Mouse (Mus musculus) heart, embryonic 12.5 days (tissue): ENCODE data around the gene Col23a1. TPM values are rescaled to one million over a fixed set of nuclear protein-coding genes. Genes with fewer than 3 reads are reported as not detected.
"Not testable (repeated sequence)": the region's sequence is repeated elsewhere in the genome, so short reads cannot be mapped to it uniquely, and the experiment has no call there.

ENCODE experiments used
- ATAC-seq: fragments of 200-750 bp; cut with Nextera tagmentation; 2 replicates; pipeline ENCODE4 v1.8.0; 2017; ENCODE audit warnings: moderate TSS enrichment, moderate library complexity; ENCODE audit not compliant: insufficient number of reproducible peaks, low FRiP score
- H3K27ac ChIP-seq: fragments of 300-500 bp; sonication (generic); 2 replicates; pipeline ENCODE4 v1.5.1; 2016; ENCODE audit warnings: mild to moderate bottlenecking, moderate library complexity; ENCODE audit not compliant: poor library complexity, severe bottlenecking
- H3K27me3 ChIP-seq: fragments of 300-500 bp; sonication (generic); replicated peaks from 2 replicates; pipeline ENCODE4 v1.6.1; 2016; ENCODE audit warnings: mild to moderate bottlenecking, moderate library complexity
- H3K36me3 ChIP-seq: fragments of 300-500 bp; sonication (generic); 2 replicates; pipeline ENCODE4 v1.6.1; 2016; ENCODE audit warnings: mild to moderate bottlenecking, moderate library complexity
- H3K4me1 ChIP-seq: fragments of 300-500 bp; sonication (generic); replicated peaks from 2 replicates; pipeline ENCODE4 v1.6.1; 2016; ENCODE audit warnings: mild to moderate bottlenecking
- H3K4me2 ChIP-seq: fragments of 300-500 bp; sonication (generic); 2 replicates; pipeline ENCODE4 v1.6.1; 2016; ENCODE audit warnings: mild to moderate bottlenecking, moderate library complexity
- H3K4me3 ChIP-seq: fragments of 300-500 bp; sonication (generic); 2 replicates; pipeline ENCODE4 v1.5.1; 2016; ENCODE audit warnings: mild to moderate bottlenecking
- H3K9ac ChIP-seq: fragments of 300-500 bp; sonication (generic); 2 replicates; pipeline ENCODE4 v1.6.1; 2016; ENCODE audit warnings: mild to moderate bottlenecking, moderate library complexity
- H3K9me3 ChIP-seq: fragments of 300-500 bp; sonication (generic); replicated peaks from 2 replicates; pipeline ENCODE4 v1.6.1; 2016; ENCODE audit warnings: mild to moderate bottlenecking, moderate library complexity
- WGBS: fragments of 180-500 bp; shearing (Covaris S2); methylation state at CpG from one replicate; pipeline ENCODE4 v1.1.7; 2016; 5-methylcytosine and 5-hydroxymethylcytosine counted together
- polyA plus RNA-seq: library from polyadenylated mRNA; unstranded; fragments of >200 nt; fragmentation: Nextera tagmentation; extraction: Ambion mirVana; gene quantifications from 2 replicates; pipeline ENCODE4 v1.2.1, GENCODE M21; 2016

Col23a1 gene
- polyA plus RNA-seq, 1 experiment from 2014 or later = 16.4 TPM

DNA sequence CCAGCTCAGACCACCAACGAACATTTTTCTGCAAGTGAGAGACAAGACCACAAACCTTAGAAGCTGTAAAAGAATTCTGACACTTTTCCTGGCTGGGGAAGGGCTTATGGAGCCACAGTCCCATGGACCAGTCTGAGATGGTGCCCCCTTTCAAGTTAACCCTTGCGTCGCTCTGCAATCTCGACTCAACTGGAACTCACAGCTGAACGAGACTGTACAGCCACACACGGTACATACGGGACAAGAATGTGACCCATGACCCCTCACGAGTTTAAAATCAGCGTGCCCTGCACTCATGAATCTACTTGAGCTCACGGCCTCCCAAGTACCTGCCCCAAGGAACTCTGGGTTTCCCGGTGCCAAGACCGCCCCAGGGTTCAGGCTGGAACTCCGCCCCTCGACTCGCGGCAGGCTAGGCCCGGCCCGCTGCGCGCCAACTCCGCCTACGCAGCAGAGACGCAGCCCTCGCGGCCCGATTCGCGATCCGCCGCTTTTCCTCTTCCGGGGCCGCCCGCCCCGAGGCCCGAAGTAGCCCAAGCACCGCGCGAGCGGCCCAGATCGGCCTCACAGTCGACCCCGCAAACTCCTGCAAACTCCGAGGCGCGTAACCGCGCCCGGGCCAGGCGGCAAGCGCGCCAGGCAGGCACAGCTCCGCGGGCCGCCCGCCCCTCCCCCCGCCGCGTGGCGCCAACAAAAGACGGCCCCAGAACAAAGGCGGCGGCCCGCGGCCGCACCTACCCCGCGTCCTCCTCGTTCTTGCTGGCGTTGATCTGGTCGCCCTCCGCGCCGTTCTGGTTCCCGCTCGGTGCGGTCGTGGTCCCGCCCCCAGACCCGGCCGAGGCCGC is 316.1 kb downstream of the Col23a1 start:
- Histone ChIP-seq H3K4me1 (peaks cover 41% of the 10 kb centered on the region), H3K4me3 (peak overlapping the region; percentile 97), H3K9me3 (no peaks in the 10 kb centered on the region), H3K9ac (peak overlapping the region; percentile 100), H3K27ac (peak overlapping the region; percentile 94), H3K27me3 (no peaks in the 10 kb centered on the region), H3K36me3 (peaks cover 46% of the 10 kb centered on the region), H3K4me2 (peak overlapping the region; percentile 91)
- WGBS = under 1% methylated on average over 81 of the region's 81 CpGs
- ATAC-seq = peak; percentile 85

DNA sequence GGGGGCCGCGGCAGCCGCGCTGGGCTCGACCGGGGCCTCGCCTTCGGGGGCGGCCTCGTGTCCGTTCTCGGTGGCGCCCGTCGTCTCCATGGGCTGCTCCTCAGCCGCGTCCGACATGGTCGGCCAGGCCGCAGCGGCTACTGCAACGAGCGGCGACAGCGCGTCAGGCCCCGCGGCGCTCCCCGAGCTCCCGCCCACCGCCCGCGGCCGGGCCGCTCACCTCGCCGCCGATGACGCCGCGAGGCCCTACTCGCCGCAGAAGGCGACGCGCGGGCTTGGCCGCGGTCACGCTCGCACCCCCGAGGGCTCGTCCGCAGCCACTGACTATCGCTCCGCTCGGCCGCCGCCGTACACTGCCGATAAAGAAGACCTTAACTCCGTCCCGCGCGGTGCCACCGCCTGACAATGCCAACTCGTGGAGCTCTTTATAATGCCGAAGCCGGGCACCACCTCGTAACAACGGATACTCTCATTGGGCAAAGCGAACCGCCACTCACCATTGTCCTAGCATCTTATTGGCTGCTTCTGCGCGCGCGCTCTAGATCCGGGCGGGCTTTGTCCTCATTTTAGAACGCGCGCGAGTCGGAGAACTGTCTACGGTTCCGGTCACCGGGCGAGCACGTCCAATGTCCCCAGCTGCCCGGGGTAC is 316.9 kb downstream of the Col23a1 start, which contains the start of gene Hnrnpab:
Gene Hnrnpab, minus strand, starts transcription at position 401 of the 649 bp plus-strand sequence.
- no peaks in the 10 kb centered on the region for H3K27me3 ChIP-seq
- peaks cover 39% of the 10 kb centered on the region for H3K36me3 ChIP-seq
- under 1% methylated on average over 91 of the region's 91 CpGs for whole genome bisulfite sequencing
- peaks cover 38% of the 10 kb centered on the region for H3K4me1 ChIP-seq
- H3K27ac ChIP-seq = peak within 1 kb of the TSS; percentile 94
- ATAC-seq = peak; percentile 94
- H3K9ac ChIP-seq = peak within 1 kb of the TSS; percentile 100
- peak within 1 kb of the TSS; percentile 97 for H3K4me3 ChIP-seq
- H3K9me3 ChIP-seq = no peaks in the 10 kb centered on the region
- H3K4me2 ChIP-seq = peak within 1 kb of the TSS; percentile 91

DNA sequence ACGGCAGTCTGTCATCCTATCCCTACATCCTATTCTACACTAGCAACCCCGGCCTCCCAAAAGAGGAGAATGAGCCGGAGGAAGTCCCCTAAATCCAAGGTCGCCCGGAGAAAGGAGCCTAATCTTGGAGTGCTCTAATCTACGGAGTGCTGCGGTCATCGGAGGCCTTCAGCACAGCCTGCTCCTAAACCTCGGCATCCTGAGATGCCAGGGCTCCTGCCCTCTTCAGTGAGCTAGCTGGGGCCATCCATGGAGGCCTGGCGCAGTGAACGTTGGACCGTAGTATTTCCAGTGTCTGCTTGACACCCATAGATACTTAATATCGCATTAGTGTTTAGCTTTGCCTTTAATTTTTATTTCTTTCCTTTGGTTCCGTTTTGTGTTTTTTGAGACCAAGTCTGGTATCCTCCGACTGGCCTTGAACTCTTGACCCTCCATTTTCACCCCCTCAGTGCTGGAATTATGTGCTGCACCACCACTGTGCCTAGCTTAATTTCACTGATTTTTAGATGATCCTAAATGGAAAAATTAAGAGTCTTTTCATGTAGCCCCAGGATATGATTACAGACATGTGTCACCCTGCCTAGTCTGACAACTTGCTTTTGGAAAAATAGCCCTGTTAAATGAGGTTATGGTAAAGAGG is 317.5 kb downstream of the Col23a1 start:
- H3K9ac ChIP-seq = peak overlapping the region; percentile 88
- peaks cover 33% of the 10 kb centered on the region for H3K4me1 ChIP-seq
- H3K27ac ChIP-seq = peak overlapping the region; percentile 91
- peak; percentile 29 for ATAC-seq
- H3K9me3 ChIP-seq = no peaks in the 10 kb centered on the region
- peak overlapping the region; percentile 91 for H3K4me2 ChIP-seq
- 10% methylated on average over 15 of the region's 15 CpGs for WGBS
- H3K36me3 ChIP-seq = peaks cover 33% of the 10 kb centered on the region
- H3K4me3 ChIP-seq = peak overlapping the region; percentile 97
- H3K27me3 ChIP-seq = no peaks in the 10 kb centered on the region

DNA sequence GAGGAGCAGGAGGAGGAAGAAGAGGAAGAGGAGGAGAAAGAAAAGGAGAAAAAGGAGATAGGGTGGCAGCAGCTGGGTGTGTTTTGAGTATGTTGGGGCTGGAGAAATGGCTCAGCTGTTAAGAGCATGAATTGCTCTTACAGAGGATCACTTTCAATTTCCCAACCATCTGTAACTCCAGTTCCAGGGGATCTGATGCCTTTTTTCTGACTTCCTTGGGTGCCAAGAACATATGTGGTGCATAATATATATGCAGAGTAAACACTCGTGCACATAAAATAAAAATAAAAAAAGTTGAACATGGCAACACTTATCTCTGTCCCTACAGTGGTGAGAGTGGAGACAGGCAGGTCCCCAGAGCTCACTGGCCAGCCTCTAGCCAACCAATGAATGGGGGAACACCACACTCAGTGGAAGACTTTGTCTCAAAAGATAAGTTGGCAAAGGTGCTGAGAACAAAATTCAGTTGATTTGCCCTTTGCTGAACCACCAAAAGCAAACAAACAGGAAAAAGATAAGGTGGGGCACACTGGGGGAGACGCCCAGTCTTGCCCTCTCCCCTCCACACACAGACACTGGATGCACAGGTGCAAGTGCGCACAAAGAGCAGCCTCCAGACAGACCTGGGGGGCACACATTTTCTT is 319.7 kb downstream of the Col23a1 start:
- no peak overlapping the region for H3K9ac ChIP-seq
- no peak overlapping the region for H3K27ac ChIP-seq
- ATAC-seq = no peak
- WGBS = 68% methylated on average over 3 of the region's 3 CpGs
- H3K27me3 ChIP-seq = no peaks in the 10 kb centered on the region
- peaks cover 17% of the 10 kb centered on the region for H3K4me1 ChIP-seq
- H3K4me3 ChIP-seq = no peak overlapping the region
- peaks cover 11% of the 10 kb centered on the region for H3K36me3 ChIP-seq
- H3K9me3 ChIP-seq = no peaks in the 10 kb centered on the region
- H3K4me2 ChIP-seq = no peak overlapping the region

DNA sequence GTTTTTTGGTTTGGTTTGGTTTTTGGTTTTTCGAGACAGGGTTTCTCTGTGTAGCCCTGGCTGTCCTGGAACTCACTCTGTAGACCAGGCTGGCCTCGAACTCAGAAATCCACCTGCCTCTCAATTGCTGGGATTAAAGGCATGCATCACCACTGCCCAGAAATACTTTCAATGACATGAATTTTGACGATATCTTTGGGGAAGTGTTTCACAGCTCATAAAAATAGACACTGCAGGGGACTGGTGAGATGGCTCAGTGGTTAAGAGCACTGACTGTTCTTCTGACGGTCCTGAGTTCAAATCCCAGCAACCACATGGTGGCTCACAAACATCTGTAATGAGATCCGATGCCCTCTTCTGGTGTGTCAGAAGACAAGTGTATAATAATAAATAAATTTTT is 320.2 kb downstream of the Col23a1 start:
- not testable (repeated sequence) for H3K9ac ChIP-seq, H3K4me3 ChIP-seq, H3K9me3 ChIP-seq, H3K36me3 ChIP-seq, ATAC-seq, H3K27ac ChIP-seq, H3K4me2 ChIP-seq, H3K27me3 ChIP-seq
- H3K4me1 ChIP-seq = peaks cover 15% of the 10 kb centered on the region
- 84% methylated on average over 5 of the region's 5 CpGs for WGBS

DNA sequence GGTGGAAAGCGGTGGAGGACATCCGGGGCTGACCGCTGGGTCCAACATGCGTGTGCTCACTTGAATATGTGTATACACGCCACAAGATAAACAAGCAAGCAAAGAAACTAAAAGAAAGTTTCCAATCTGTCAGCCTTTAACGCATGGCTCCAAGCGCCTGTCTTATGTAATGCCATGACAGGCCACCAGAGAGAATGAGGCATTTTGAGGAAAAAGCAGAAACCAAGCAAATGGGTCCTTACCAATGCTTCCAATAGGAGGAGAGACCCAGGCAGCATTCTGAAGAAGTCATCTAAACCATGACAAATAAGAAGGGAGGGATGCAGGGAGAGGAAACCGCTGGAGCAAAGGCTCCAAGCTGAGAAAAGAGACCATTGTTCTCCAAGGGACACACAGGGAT is 324.5 kb downstream of the Col23a1 start:
- Histone ChIP-seq H3K27ac (no peak overlapping the region), H3K4me3 (no peak overlapping the region), H3K9me3 (no peaks in the 10 kb centered on the region), H3K36me3 (no peaks in the 10 kb centered on the region), H3K9ac (no peak overlapping the region), H3K4me2 (no peak overlapping the region), H3K4me1 (peaks cover 14% of the 10 kb centered on the region), H3K27me3 (no peaks in the 10 kb centered on the region)
- ATAC-seq = no peak
- 73% methylated on average over 8 of the region's 8 CpGs for WGBS

DNA sequence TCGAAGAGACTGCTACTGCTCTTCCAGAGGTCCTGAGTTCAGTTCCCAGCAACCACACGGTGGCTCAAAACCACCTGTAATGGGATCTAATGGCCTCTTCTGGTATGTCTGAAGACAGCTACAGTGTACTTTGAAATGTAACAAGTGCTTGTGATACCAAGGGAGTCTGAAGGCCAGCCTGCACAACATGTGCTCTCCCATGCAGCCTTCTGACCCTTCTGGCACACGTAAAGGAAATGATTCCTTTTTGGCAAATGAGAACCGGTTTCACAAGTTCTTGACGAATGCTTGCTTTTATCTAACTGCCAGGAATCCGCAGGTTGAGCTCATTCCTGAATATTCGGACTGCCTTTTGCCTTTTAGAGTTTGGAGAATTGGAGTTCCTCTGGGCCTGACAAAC is 325.4 kb downstream of the Col23a1 start:
- ATAC-seq = no peak
- 41% methylated on average over 7 of the region's 7 CpGs for WGBS
- H3K4me2 ChIP-seq = peak overlapping the region; percentile 65
- no peaks in the 10 kb centered on the region for H3K9me3 ChIP-seq
- peaks cover 15% of the 10 kb centered on the region for H3K4me1 ChIP-seq
- H3K4me3 ChIP-seq = peak overlapping the region; percentile 38
- H3K9ac ChIP-seq = peak overlapping the region; percentile 60
- H3K27ac ChIP-seq = peak overlapping the region; percentile 37; the same call in 1 of the 2 replicates
- H3K36me3 ChIP-seq = no peaks in the 10 kb centered on the region
- H3K27me3 ChIP-seq = no peaks in the 10 kb centered on the region

DNA sequence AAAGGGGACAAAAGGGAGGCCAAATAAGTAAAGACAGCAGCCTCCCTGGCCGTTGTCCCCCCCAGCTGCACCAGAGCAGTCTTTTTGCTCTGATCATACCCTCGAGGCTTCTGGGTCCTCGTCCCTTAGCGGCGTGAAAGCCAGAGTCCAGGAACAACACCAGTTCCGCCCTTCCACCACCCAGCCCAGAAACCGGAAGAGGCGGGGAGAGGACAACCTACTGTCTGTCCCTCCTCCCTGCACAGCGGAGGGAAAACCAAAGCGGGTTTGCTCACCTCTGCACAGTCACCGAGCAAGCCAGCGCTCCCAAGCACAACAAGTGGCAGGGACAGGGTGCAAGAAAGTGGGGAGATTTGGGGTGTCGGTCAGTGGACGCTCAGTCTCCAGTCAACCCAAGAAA is 325.9 kb downstream of the Col23a1 start:
- Histone ChIP-seq H3K9ac (peak overlapping the region; percentile 60), H3K27me3 (no peaks in the 10 kb centered on the region), H3K9me3 (no peaks in the 10 kb centered on the region), H3K4me2 (peak overlapping the region; percentile 65), H3K4me1 (peaks cover 20% of the 10 kb centered on the region), H3K4me3 (peak overlapping the region; percentile 38), H3K36me3 (no peaks in the 10 kb centered on the region), H3K27ac (peak overlapping the region; percentile 37; the same call in 1 of the 2 replicates)
- ATAC-seq = peak; percentile 86
- 4% methylated on average over 14 of the region's 14 CpGs for WGBS

DNA sequence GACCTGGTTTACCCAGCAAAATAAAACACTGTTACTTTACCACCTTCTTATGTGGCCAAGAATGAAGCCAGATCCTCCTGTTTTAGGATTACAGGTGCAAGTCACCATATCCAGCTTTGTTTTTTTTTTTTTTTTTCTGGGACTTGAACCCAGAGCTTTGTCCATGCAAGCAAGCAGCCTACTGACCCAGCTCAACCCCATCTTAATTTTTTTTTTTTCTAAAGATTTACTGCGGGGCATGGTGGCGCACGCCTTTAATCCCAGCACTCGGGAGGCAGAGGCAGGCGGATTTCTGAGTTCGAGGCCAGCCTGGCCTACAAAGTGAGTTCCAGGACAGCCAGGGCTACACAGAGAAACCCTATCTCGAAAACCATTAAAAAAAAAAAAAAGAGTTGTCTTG is 326.4 kb downstream of the Col23a1 start:
- Histone ChIP-seq H3K9ac (peak overlapping the region; percentile 60), H3K4me1 (peaks cover 25% of the 10 kb centered on the region), H3K4me3 (peak overlapping the region; percentile 38; the same call in 1 of the 2 replicates), H3K4me2 (peak overlapping the region; percentile 65)
- ATAC-seq, H3K36me3 ChIP-seq, H3K9me3 ChIP-seq, H3K27me3 ChIP-seq, H3K27ac ChIP-seq: not testable (repeated sequence)
- WGBS = 90% methylated on average over 7 of the region's 7 CpGs

DNA sequence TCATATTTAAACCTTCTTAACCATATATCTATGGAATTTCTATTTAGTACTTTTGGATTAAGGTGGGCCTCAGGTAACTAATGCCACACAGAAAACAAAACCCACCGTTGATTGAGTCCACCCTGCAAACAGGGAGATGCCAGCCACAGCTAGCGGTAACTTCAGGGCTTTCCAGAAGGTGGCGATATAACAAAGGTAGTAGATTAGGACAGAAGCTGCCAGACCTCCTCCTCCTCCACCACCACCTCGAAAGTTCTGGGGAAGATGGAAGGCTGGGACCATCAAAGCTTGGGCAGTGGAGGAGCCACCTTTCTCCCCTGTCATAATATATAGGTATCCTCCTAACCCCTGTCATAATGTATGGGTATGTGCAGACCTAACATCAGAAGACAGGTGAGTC is 328.0 kb downstream of the Col23a1 start:
- WGBS = 6% methylated on average over 4 of the region's 4 CpGs
- Histone ChIP-seq H3K27ac (no peak overlapping the region), H3K9me3 (no peaks in the 10 kb centered on the region), H3K27me3 (no peaks in the 10 kb centered on the region), H3K9ac (no peak overlapping the region), H3K4me2 (no peak overlapping the region), H3K36me3 (peaks cover 13% of the 10 kb centered on the region), H3K4me3 (no peak overlapping the region), H3K4me1 (peaks cover 26% of the 10 kb centered on the region)
- no peak for ATAC-seq
